Mouse (Mus musculus) urinary bladder, postnatal 4 days (tissue): ENCODE results near the gene Adap1.
A peak's percentile ranks its signal among the peaks of the same experiment; 100 is the strongest.

Source experiments
- DNase-seq, 2 experiments: peaks; one replicate each; pipeline ENCODE4 v3.0.0; 2021 to 2022; ENCODE audit warnings: low spot score in 2 of 2

Gene Adap1

DNA sequence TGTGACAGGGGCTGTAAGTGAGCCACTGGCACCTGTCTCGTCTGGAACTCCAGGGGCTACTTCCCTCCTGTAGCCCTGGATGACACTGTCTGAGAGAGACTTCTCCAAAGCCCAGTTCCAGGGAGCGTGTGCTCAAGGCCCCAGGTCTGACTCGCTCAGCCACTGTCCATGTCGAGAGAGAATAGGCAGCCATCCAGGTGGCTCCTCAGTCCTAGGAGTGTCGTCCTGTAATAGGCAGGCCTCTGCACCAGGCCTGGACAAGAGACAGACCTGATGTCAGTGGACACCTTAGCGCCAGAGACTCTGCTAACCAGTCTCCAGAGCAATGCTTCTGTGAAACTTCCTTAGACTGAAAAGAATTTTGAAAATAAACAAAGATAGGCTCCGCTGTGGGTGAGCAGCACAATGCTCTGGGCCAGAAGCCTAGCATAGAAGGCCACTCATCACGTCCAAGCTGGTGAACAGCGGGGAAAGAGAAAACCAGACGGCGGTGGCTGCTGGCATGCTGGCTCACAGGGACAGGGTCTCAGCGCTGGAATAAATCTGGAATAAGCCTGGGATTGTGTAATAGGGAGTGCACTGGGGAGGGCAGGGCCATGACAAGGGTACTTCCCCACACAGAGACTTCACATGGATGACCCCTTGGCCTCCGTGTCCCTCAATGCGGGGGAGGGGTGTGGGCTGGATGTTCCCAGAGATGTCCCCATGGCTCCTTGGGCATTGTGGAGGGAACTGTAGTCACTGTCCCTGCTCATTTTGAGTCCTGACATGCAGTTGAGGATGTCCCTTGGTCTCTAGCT is 39.1 kb downstream of the Adap1 start:
- no peak for DNase-seq

DNA sequence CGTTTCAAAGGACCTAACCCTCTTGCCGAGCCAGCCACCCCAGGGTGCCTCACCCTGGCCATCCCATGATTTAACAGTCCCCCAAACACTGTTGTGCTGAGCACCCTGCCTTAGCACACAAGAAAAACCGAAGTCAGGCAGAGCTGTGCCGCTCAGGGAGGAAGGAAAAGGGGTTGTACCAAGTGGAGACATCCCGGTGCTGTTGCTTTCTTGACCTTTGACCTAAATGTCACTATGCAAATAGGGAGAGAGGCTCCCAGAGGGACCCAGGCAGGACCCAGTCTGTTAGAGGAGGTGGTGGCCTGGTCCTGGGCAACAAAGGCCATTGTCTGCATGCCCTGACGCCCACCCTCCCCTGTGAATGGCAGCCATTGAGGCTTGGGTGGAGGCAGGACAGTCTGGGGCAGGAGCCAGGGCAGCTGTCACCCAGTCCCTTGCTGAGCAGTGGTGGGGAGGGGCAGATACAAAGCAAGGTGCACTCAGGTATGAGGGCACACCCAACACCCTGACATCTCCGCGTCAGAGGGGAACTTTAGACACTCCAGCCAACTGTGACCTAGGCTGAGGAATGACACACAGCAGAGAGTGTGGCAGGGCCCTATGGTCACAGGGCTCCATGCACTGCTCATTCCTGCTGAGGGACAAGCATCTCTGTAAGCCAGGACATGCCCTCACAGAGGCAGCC is 39.9 kb downstream of the Adap1 start:
- no peak for DNase-seq

DNA sequence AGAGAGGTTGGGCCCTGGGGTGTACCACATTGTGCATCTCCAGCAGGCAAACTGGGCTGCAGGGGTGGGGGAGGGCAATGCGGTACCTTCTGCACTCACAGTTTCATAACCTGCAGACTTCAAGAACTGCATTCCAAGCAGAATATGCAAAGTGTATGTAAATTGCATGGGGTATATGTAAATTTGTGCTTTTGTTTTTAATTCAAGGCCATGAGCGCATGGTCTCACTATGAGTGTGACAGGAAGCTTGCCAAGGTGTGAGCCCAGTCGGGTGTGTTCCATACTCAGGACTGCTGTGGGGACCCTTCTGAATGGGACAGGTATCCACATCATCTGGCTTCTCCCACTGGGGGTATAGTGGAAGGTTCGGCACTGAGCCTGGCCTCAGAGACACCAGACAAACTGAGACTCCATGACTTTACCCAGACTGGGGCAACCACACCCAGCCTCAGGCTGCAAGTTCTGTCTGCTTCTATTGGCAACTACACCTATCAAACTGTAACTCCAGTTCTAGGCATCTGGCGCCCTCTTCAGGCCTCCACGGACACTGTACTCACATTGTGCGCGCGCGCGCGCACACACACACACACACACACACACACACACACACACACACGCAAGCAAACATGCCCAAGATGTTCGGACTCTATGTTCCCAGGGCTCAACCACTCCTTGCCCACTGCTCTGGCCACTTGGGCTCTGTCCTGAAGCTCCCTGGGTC is 41.8 kb downstream of the Adap1 start:
- DNase-seq: no peak

DNA sequence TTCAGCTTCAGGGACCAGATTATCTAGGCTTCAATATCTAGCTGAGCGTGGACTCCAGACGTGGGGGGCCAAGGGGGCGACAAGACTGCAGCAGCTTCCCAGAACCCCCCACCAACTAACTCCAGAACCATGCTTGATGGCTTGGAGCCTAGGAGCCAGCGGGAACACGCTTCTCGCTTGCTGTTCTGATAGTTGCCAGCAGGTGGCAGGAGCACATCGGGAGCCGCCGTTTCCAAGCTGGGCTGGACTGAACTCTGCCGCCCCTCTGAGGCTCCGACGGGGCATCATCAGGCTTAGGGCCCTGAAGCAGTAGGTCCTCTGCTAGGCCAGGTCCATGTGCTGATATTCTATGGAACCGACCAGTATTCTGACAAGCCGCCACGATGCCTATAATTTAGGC is 43.2 kb downstream of the Adap1 start:
- peak; percentile 80 to 90 for DNase-seq

DNA sequence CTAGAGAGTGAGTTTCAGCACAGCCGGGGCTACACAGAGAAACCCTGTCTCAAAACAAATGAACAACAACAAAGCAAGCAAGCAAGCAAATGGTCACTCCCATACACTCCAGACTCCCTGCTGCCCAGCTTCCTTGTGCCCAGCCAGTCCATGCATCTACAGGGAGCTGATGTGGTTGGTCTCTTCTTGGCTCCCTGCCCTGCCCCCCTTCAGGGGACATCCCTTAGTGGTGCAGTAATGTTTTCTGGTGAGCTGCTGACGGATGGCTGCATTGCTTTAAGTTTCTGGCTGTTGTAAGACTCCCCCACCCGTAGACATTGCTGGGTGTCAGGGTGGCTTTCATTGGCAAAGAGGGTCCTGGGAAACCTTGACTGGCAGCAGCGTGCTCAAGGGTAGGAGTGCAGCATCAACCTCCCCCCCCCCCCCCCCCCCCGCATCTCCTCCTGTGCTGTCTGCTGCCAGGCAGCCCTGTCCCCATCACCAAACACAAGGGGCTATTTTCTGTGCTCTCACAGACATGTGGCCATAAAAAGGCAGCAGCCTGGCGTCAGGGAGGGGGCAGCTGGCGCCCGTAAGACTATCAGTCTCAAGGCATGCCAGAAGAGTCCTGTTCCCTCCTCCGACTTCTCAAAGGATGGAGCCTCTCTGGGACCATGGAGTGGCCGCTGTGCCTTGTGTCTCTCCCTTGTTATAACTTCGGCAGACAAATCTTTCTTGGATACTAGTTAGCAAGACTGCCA is 43.9 kb downstream of the Adap1 start:
- DNase-seq: no peak

DNA sequence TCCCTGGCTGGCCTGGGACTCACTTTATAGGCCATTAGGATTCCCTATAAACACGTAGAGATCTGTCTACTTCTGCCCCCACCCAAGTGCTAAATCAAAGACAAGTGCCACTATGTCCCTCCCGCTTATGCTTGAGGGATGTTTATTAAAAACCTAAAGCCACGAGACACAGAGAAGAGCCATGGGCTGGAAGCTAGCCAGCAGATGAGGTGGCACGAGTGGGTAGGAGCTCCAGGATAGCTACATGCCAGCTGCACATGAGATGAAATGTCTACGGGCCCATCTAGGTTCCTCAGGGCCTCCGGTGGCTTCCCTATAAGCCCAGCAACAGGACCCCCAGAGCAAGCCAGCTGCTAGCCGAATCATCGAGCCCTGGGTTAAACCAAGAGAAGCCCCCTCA is 48.1 kb downstream of the Adap1 start:
- no peak for DNase-seq

DNA sequence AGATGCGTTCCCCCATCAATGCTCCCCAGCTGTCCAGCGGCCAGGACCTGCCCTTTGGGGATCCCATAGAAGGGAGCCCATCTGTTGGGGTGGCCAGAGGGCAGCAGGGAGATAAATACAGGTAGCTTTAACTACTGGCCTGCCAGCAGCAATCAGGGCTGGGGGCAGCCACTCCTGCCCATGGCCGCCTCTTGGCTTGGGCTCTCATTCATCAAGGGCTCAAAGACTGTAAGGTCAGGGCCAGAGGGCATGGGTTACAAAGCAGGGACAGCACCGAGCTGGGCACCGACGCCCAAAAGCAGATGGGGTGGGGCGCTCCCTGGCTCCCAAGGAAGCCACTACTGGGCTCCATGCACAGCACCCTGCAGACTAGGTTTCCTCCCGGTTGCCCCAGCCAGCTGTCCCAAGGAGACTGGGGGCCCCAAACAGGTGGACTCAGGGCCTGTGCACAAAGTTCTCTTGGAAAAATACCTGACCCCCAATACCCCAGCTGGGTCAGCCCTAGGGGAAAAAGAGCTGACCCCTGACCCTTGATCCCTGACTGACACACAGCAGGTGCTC is 53.3 kb downstream of the Adap1 start:
- no peak for DNase-seq

DNA sequence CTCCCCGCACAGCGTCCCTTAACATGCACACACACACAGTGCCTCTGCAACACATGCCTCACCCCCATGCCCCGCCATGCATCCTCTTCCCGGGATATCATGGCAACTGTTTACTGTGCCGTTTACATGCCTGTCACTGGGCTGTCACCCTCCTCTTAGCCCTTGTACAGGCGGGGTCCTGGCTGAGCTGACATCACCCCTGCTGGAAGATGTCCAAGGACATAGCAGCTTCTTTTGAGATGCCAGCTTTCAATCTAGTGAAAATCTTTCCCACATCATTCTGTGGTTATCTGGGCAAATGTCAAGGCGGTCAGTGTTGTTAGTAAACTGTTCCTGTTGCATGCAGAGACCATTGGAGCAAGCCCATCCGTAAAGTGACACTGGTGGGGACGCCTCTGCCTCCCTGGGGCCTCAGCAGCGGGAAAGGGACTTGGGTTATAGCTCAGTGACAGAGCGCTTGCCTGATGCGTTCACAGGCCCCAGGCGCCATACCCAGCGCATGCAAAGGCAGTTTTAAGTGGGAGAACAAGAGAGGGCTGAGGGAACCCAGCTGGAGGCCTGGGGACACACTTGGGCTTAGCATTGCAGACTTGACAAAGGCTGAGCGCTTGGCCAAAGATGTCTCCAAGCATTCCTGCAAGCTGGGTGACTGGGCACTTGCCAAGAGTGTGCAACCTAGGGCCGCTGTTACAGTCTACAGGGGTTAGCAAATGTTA is 54.5 kb downstream of the Adap1 start:
- no peak for DNase-seq

DNA sequence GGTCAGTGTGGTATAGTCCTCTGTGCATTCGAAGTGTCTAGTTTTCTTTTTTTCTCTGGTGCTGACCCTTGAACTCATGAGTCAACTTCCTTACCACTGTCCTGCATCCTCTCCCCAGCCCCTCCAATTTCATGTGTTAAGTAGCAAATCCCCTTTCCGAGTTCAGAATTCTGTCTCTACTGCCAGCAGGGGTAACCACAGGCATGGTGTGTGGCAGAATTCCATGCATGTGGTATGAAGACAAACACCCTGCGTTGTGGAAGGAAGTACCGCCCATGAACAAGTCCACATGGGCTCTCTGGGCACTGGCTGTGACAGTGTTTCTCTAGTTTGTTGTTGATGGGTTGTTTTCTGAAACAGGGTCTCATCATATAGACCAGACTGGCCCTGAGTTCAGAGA is 57.8 kb downstream of the Adap1 start:
- no peak for DNase-seq

DNA sequence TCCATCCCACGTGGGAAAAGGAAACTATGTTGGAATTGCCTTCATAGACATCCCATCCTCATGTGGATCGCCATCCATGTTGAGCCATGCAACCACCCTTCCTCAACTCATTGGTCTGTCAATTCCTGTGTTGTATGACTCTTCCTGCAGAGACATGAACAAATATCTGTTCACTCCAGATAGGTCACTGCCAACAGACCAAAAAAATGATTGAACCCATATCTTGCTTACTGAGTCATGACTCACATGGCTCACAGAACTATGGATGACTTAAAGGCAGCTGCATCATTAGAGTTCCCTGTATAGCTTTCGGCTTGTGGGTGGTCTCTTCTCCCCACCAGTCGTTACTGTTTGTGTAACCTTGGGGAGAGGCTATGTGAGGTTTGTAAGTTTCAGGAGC is 64.0 kb downstream of the Adap1 start:
- no peak for DNase-seq

DNA sequence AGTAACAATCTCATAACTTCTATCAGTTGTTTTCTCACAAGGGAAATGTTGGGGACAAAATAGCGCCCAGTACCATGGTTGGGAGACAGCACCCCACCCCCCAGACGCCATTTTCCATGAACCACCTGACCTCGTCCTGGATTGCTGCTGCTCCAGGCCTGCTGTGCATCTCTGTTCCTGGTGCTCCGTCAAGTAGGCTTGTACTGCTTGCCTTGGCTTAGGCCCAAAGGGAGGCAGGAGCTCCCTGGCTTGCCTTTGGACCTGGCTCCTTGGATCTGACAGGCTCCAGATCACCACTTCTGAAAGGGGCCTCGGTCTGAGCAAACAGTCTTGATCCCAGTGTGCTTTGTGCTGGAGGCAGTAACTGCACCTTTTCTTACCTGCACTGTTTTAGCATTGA is 65.6 kb downstream of the Adap1 start:
- DNase-seq: no peak

DNA sequence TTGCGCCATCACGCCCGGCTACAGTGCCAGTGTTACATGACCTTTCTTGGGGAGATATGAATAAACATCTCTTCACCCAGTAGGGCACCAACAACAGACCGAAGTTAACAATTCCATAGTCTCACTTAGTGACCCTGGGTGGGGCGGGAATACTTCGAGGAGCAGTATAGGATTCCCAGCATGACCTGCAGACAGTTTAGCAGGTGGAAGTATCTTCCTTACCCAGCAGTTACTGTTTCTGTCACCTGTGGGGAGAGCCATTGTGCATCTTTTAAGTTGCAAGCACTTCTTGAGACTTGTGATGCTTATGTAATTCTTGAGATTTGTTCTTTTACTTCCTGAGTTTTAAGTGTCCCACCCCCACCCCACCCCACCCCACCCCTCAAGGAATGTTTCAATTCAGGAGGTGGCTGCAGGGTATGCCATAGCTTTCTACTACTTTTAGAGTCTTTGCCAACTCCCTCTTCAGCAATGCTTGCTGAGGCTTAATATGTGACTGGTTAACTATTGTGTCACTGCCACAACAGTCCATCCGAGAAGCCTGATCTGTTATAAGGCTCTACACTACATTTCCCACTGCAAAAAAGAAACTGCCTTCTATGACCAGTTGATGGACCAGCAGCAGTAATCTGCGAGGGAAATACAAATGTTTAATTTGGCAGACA is 66.9 kb downstream of the Adap1 start:
- no peak for DNase-seq

DNA sequence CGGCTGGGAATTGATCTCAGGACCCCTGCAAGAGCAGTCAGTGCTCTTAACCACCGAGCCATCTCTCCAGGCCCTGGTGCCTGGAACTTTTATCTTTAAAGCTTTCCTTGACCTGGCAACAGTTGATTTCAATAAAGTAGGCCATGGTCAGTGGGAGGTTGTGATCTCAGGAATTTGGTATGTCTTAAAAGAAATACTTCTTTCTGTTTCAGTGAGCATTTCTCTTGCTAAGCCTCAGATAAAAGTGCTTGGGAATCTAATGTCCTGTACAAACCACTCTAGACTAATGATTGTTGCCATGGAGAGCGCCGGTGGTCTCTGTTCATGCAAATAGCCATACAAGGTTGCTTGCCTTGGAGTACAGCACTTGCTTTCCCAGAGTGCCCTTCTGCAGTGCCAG is 67.6 kb downstream of the Adap1 start:
- no peak for DNase-seq

DNA sequence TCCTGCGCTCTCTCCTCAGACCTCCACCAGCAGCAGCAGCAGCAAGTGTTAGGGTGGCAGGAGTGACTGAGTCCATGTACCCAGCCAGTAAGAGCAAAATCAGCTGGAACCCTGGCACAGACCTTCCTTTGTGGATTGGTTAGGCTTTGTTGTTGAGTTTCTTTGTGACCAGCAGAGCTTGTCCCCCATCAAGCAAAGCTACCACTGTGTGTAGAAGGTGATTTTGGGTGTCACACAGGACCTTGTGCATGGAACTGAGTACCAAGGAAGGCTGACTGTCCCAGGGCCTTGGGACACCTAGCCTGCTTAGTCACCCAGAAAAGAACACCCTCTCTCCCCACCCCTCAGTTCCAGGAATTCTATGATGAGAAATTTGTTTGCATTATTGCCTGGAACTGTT is 68.2 kb downstream of the Adap1 start:
- DNase-seq: no peak

DNA sequence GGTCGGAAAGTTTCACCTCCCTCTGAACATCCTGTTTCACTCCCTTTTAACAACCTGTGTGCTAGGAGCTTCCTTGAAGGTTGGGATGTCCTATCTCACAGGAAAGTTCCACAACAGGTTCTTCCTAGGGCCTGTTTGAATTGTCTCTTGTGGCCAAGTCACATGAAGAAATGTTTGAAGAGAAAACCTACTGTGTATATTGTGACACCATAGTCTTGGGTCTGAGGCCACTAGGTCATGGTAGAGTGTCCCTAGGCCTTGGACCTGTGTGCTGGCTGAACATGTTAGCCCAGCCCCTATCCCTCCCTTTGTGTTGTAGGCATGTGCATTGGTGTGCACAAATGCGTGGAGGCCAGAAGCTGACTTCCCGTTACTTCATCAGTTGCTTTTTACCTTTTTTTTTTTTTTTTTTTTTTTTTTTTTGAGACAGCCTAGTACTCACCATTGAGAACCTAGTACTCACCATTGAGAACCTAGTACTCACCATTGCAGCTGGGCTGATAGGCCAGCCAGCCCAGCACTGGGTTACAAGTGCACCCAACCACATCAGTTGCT is 69.1 kb downstream of the Adap1 start:
- DNase-seq: no peak

DNA sequence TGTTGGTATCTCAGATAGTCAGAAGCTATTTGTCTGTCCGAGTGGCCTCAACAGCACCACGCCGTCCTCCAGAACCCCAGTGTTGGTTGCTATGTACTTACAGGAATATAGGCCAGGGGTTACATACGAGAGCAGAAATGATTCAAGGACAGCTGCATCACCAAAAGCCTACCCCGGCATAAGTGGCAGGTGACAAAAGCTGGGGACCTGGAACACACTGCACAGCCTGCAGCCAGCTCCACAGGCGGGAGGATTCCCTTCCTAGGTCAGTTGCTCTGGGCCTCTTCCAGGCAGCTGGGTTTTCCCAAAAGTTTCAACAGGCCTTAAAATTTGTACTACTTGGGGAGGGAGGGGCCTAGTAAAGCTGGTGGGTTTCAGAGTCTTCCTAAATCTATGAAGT is 69.6 kb downstream of the Adap1 start:
- DNase-seq: no peak

DNA sequence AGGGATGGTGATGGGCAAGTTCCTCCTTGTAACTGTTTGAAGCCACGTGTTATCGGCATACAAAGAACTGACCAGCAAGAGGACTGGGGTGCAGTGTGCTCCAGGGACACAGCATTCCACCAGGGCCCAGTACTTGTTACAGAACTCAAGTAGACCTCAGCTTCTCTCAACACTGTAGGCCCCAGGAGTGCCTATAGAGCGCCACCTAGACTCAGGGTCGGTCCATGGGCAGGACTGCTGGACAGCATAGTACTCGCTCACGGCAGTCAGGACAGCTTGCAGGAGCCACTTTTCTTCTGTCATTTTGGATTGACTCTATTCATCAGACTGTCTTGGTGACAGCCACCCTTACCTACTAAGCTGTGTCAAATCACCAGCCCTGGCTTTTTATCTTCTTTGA is 70.5 kb downstream of the Adap1 start:
- DNase-seq: no peak

DNA sequence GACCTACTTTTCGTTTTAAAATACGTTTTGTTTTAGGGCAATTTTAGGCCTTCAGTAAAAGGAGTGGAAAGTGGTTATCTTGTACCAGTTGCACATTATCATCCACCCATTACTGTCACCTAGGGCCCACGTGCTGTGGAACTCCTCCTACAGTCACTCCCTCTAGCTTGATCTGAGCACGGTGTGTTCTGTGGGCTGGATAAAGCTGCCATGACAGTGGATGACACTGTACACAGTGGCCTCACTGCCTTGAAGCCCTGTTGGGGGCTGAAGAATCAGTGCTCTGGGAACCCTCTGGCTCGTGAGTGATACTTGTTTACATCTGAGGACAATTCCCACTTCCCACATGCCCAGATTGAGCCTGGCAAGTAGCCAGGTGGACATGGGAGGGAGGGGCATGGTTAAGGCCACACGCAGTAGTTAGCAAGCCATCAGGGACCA is 72.1 kb downstream of the Adap1 start:
- DNase-seq: peak in 1 of 2 experiments; percentile 38

DNA sequence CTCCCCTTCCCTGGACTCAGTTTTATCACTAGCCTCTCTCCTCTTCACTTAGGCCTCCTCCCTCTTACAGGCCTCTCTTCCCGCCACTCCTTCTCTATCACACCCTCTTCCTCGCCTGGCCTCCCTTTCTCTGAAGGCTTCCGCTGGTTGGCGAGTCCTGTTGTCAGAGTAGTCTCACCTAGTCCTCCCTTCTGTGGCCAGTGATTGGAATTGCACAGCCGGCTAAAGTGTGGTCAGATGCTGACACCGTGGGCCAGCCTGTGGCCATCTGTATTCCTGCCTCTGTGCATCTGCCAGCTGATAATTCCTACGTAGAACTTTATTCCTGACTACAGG is 72.5 kb downstream of the Adap1 start:
- DNase-seq: no peak
